Mouse (Mus musculus) kidney, adult 2 months (tissue): Measurements from ENCODE around the gene Zfp53. TPM values are rescaled to one million over a fixed set of nuclear protein-coding genes. Genes with fewer than 3 reads are reported as not detected.
"Not testable (repeated sequence)": the region's sequence is repeated elsewhere in the genome, so short reads cannot be mapped to it uniquely, and the experiment has no call there.

Experiments used
- DNase-seq: peaks from one replicate; pipeline ENCODE4 v3.0.0; 2021
- H3K27ac ChIP-seq: fragments of 200-500 bp; 2 replicates; pipeline ENCODE4 v1.5.1; 2012; ENCODE audit warnings: low read depth, low read length, control low read depth, inconsistent platforms; ENCODE audit not compliant: insufficient read depth
- H3K27me3 ChIP-seq: fragments of 200-500 bp; replicated peaks from 2 replicates; pipeline ENCODE4 v1.6.1; 2012; ENCODE audit warnings: mild to moderate bottlenecking, moderate library complexity, low read length, inconsistent platforms; ENCODE audit not compliant: control insufficient read depth, insufficient read depth
- H3K36me3 ChIP-seq: fragments of 200-500 bp; 2 replicates; pipeline ENCODE4 v1.6.1; 2012; ENCODE audit warnings: mild to moderate bottlenecking, moderate library complexity, low read length, inconsistent platforms; ENCODE audit not compliant: control insufficient read depth, insufficient read depth
- H3K4me1 ChIP-seq: fragments of 200-500 bp; 2 replicates; pipeline ENCODE4 v1.6.1; 2011; ENCODE audit warnings: low read length; ENCODE audit not compliant: control insufficient read depth, insufficient read depth
- H3K4me3 ChIP-seq: fragments of 200-500 bp; 2 replicates; pipeline ENCODE4 v1.5.1; 2011; ENCODE audit warnings: mild to moderate bottlenecking, low read depth, low read length, control low read depth; ENCODE audit not compliant: insufficient read depth
- CTCF ChIP-seq: fragments of 200-500 bp; conservative IDR thresholded peaks from 2 replicates; pipeline ENCODE4 v1.5.1; 2011; ENCODE audit warnings: low read depth, mild to moderate bottlenecking, control low read depth, low read length, moderate library complexity, mixed read lengths; ENCODE audit not compliant: insufficient read depth, insufficient read length
- POLR2A ChIP-seq: fragments of 200-500 bp; IDR thresholded peaks from one replicate; pipeline ENCODE4 v1.6.1; 2011; ENCODE audit warnings: low read depth, low read length, control low read depth
- WGBS: fragments of 180-500 bp; shearing (Covaris S2); methylation state at CpG from one replicate; pipeline ENCODE4 v1.1.7; 2018; 5-methylcytosine and 5-hydroxymethylcytosine counted together
- polyA plus RNA-seq: library from polyadenylated mRNA; depleted of rRNA; stranded (reverse); fragments of >200 nt; gene quantifications from 2 replicates; pipeline ENCODE4 v1.2.3, GENCODE M21; 2012

Zfp53 gene
- polyA plus RNA-seq, 1 experiment: 1.2 TPM

DNA sequence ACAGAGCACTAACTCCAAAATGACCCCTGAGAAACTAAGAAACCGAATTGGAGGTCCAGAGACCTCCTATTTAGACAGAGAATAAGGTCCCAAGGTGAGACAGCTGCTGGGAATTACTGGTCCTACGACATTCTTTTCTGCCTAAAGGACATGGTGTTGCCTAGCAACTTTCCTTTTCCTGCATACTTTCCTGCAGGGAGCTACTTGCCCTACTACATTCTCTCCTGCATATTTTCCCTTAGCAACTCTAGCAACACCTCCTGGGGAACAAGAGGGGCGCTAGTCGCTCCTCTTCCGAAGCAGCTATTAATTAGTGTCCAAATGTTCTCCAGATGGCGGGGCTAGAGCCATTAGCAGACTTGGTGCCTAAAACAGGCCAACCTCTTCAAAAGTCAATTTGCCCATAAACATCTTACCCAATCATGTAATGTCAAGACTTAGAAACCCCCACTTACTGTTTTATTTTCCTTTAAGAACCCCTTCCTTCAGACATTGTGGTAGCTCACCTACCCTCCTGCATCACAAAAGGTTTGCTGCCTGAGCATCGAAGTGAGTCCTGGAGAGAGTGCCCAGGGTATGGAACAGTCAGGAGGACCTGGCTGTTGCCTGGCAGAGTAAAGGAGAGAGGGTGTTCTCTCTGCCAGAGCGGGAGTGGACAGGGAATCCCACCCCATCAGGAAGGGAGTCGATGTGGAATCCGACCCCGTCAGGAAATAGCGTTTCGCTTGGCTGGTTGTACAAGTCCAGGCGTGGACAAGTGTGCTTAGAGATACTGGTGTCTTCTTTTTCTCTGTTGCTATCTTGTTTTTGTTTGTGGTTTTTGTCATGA is 15.2 kb upstream of the Zfp53 start:
- no peak overlapping the region for H3K4me3 ChIP-seq

DNA sequence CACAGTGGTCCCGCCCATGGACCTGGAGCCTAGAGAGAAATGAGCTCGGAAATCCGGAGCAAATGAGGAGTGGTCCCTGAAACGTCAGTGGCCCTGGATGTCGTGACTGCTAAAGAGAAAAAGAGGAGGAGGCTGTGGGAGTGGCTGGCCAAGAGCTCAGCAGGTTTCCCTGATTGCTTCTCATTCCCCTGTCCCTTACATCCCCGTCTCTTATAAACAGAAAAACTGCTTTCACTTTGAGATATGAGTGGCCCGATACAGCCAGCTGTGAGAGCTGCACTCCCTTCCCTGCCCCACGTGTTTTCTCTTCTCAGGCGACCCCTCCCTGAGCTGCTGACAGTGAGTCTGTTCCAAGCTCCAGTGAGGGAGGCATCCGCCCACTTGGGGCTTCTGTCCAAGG is 14.1 kb upstream of the Zfp53 start:
- peak; percentile 26 for DNase-seq
- Histone ChIP-seq H3K4me3 (peak overlapping the region; percentile 13; the same call in 1 of the 2 replicates), H3K27ac (peak overlapping the region; percentile 43)
- not testable (repeated sequence) for H3K36me3 ChIP-seq, H3K27me3 ChIP-seq, H3K4me1 ChIP-seq
- WGBS: 6% methylated on average over 9 of the region's 10 CpGs

More for the DNA sequence above, 15.2 kb upstream of the Zfp53 start:
- TF ChIP-seq POLR2A (no peak), CTCF (no peak; the same call in 1 of the 2 replicates)
- Histone ChIP-seq H3K27me3 (no peaks in the 10 kb centered on the region), H3K27ac (peak overlapping the region; percentile 94), H3K4me1 (peaks cover 4% of the 10 kb centered on the region; the same call in 1 of the 2 replicates), H3K36me3 (no peaks in the 10 kb centered on the region)
- 5% methylated on average over 14 of the region's 14 CpGs for WGBS
- peak; percentile 82 for DNase-seq

DNA sequence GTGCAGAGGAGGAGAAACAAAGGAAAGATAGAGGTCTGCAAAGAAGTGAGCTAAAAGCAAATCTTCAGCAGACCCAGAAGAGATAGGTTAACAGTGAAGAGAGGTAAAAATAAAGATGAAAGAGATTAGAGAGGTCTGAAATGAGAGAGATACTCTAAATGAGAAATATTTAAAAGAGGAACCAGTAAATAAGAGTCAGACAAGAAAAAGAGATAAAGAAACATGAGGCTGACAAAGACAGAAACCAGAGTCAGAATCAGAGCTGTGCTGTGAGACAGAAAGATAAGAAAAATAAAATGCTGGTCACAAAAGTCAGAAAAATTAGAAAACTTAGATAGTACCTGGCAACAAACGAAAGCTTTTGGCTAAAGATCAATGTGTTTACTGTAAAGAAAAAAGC is 13.5 kb upstream of the Zfp53 start:
- not testable (repeated sequence) for H3K36me3 ChIP-seq, H3K27ac ChIP-seq, H3K4me3 ChIP-seq, H3K27me3 ChIP-seq, DNase-seq, H3K4me1 ChIP-seq
- 56% methylated on average over 1 of the region's 1 CpGs for WGBS

DNA sequence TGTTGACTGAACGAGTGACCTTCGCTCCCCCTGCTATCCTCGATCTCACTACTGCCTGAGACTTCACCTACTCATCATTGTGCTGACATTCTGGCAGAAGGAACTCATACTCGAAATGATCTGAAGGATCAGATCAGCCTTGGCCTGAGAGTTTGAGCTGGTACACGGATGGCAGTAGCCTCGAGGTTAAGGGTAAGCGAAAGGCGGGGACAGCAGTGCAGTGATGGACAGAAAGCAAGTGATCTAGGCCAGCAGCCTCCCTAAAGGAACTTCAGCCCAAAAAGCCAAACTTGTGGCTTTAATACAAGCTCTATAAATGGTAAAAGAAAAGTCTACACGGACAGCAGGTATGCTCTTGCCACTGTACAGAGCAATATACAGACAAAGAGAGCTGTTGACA is 12.4 kb upstream of the Zfp53 start:
- not testable (repeated sequence) for H3K4me1 ChIP-seq, DNase-seq, H3K27me3 ChIP-seq, H3K36me3 ChIP-seq, H3K4me3 ChIP-seq, H3K27ac ChIP-seq
- 57% methylated on average over 5 of the region's 9 CpGs for WGBS

DNA sequence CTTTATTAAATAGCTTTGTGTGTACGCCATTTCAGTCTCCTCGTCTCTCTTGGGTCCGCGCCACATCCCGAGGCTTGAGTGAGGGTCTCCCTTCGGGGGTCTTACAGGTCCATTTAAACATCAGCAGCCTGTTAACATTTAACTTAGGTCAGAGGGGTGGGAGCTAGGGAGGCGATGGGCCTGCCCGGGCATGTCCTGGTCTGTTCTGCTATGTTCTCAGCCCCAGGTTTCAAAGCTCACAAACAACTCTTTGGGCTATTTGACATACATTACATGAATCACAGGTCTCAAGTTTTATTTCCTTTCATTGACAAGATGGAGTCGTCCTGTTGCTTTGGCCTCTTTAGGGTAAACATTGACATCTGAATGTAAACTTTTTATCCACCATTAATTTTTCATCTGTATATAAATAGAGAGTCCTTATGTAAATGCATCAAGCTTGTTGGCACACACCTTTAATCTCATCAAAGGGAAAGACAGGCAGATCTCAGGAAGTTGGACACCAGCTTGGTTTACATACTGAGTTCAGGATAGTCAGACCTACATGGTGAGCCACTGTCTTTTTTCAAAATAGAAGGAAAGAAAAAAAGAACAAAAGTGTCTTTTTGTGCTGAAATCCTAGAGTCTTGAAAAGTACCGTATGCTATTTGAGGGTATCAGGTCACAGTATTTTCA is 10.6 kb upstream of the Zfp53 start:
- H3K27me3 ChIP-seq, H3K4me3 ChIP-seq, H3K4me1 ChIP-seq, H3K36me3 ChIP-seq, DNase-seq: not testable (repeated sequence)
- H3K27ac ChIP-seq: peak overlapping the region; percentile 56
- 66% methylated on average over 10 of the region's 10 CpGs for WGBS

DNA sequence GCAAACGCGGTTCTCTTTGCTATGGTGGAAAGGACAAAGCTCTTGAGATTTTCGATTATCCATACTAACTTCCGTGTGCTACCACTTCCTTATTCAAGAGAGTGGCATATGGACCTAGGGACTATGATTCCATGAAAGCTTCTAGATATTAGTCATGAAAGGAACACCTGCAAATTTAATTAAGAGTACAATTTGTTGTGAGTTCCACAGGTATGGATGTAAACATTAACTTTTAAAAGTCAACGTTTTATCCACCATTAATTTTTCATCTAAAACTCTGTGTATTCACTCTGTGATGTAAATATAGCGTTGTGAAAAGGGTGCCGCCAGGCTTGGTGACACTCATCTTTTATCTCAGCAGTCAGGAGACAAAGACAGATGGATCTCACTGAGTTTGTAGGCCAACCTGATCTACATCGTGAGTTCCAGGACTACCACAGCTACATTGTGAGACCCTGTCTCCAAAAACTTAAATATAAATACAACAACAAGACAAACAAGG is 753 bp downstream of the Zfp53 start:
- no peak for TF ChIP-seq CTCF
- no peak for TF ChIP-seq POLR2A
- H3K4me1 ChIP-seq: peaks cover 3% of the 10 kb centered on the region; the same call in 1 of the 2 replicates
- 8% methylated on average over 8 of the region's 8 CpGs for WGBS
- DNase-seq: no peak
- H3K27ac ChIP-seq: no peak overlapping the region
- H3K4me3 ChIP-seq: peak overlapping the region; percentile 47
- no peaks in the 10 kb centered on the region for H3K27me3 ChIP-seq
- no peaks in the 10 kb centered on the region for H3K36me3 ChIP-seq

DNA sequence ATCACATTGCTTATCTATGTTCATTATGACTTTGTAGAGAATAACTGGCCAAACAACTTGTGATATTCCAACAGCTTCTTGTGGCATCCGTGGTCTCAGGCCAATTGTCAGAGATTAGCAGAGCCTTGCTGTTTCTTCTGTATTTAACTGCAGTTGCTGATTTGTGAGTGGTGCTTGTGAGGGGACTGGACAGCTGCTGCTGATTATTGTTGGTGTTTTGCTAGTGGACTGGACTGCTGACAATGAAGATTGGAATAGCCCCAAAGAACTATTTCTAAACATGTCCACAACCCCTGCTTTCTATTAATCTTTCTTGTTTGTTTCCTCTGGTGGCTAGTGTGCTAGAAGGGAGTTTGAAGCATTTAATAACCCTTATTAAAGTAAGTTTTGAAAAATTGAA is 12.6 kb downstream of the Zfp53 start:
- no peak for DNase-seq
- Histone ChIP-seq H3K27ac (no peak overlapping the region), H3K4me3 (no peak overlapping the region), H3K4me1 (no peaks in the 10 kb centered on the region), H3K27me3 (no peaks in the 10 kb centered on the region), H3K36me3 (no peaks in the 10 kb centered on the region; the same call in 1 of the 2 replicates)
- WGBS: 83% methylated on average over 1 of the region's 1 CpGs
- no peak for TF ChIP-seq CTCF
- TF ChIP-seq POLR2A: no peak
